Mouse (Mus musculus): Measurements from ENCODE around the gene Fam187b.
"Not testable (repeated sequence)": the region's sequence is repeated elsewhere in the genome, so short reads cannot be mapped to it uniquely, and the experiment has no call there.

The Fam187b gene

GRCm38 (mm10) chr7:30973501-30974289 is at the start of gene Fam187b:
Gene Fam187b (plus strand): TSS chr7:30973790.
- peak; percentile 36 for DNase-seq (ENCODE audit: low read depth, low spot score)

GRCm38 (mm10) chr7:30924071-30924470 is 49.5 kb upstream of the Fam187b start:
- no peak for DNase-seq (ENCODE audit: low read depth, low spot score)

GRCm38 (mm10) chr7:30924581-30924980 is 49.0 kb upstream of the Fam187b start, which contains the start of gene Hamp2:
Gene Hamp2 (minus strand): TSS chr7:30924681.
- not testable (repeated sequence) for DNase-seq (ENCODE audit: low read depth, low spot score)

GRCm38 (mm10) chr7:30935422-30936099 is 38.0 kb upstream of the Fam187b start:
- not testable (repeated sequence) for DNase-seq (ENCODE audit: low read depth, low spot score)

GRCm38 (mm10) chr7:30940070-30940469 is 33.5 kb upstream of the Fam187b start:
- DNase-seq (ENCODE audit: low read depth, low spot score), result not testable (repeated sequence)

- DNase-seq (ENCODE audit: low read depth, low spot score), result not testable (repeated sequence)
Measured at GRCm38 (mm10) chr7:30942365-30942764, 31.2 kb upstream of the Fam187b start.

- no peak for DNase-seq (ENCODE audit: low read depth, low spot score)
Measured at GRCm38 (mm10) chr7:30943909-30944635, 29.5 kb upstream of the Fam187b start, which contains the start of gene Hamp. Gene Hamp (minus strand): TSS chr7:30944032.

- not testable (repeated sequence) for DNase-seq (ENCODE audit: low read depth, low spot score)
Measured at GRCm38 (mm10) chr7:30944706-30945105, 28.9 kb upstream of the Fam187b start.

GRCm38 (mm10) chr7:30945466-30945865 is 28.1 kb upstream of the Fam187b start:
- not testable (repeated sequence) for DNase-seq (ENCODE audit: low read depth, low spot score)

- no peak for DNase-seq (ENCODE audit: low read depth, low spot score)
Measured at GRCm38 (mm10) chr7:30945876-30946275, 27.7 kb upstream of the Fam187b start.

GRCm38 (mm10) chr7:30949902-30950301 is 23.7 kb upstream of the Fam187b start:
- not testable (repeated sequence) for DNase-seq (ENCODE audit: low read depth, low spot score)

- no peak for DNase-seq (ENCODE audit: low read depth, low spot score)
Measured at GRCm38 (mm10) chr7:30952441-30953265, 20.9 kb upstream of the Fam187b start.

- no peak for DNase-seq (ENCODE audit: low read depth, low spot score)
Measured at GRCm38 (mm10) chr7:30953459-30953858, 20.1 kb upstream of the Fam187b start.

GRCm38 (mm10) chr7:30954036-30954435 is 19.6 kb upstream of the Fam187b start:
- no peak for DNase-seq (ENCODE audit: low read depth, low spot score)

GRCm38 (mm10) chr7:30954971-30955520 is 18.5 kb upstream of the Fam187b start:
- DNase-seq (ENCODE audit: low read depth, low spot score), result no peak

GRCm38 (mm10) chr7:30955584-30956356 is 17.8 kb upstream of the Fam187b start:
- no peak for DNase-seq (ENCODE audit: low read depth, low spot score)

- no peak for DNase-seq (ENCODE audit: low read depth, low spot score)
Measured at GRCm38 (mm10) chr7:30956357-30956751, 17.2 kb upstream of the Fam187b start.

GRCm38 (mm10) chr7:30956756-30957366 is 16.7 kb upstream of the Fam187b start, which contains the start of gene Usf2:
Gene Usf2 (minus strand): TSS chr7:30956803.
- DNase-seq (ENCODE audit: low read depth, low spot score), result peak; percentile 64

GRCm38 (mm10) chr7:30957367-30957783 is 16.2 kb upstream of the Fam187b start:
- DNase-seq (ENCODE audit: low read depth, low spot score), result peak; percentile 72

All from brain, embryonic 18.5 days (tissue).